Mouse (Mus musculus): ENCODE results near the gene Gmeb2.

Gmeb2 gene

GRCm38 (mm10) chr2:181274639-181275038 lies 13.2 kb downstream of the Gmeb2 start:
- DNase-seq (ENCODE audit: low read depth, low spot score) = no peak

DNA sequence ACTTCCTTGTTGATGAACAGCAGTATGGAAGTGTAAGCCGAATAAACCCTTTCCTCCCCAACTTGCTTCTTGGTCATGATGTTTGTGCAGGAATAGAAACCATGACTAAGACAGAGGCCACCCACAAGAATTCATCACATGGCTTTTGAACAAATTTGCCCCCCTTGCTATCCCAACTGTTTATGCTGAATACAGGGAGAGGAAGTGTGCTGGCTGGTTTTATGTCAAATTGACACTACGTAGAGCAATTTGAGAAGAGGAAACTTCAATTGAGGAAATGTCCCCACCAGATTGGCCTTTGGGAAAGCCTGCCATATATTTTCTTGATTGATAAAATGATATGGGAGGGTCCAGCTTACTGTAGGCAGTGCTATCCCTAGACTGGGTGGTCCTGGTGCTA lies 14.0 kb downstream of the Gmeb2 start:
- no peak for DNase-seq (ENCODE audit: low read depth, low spot score)

- DNase-seq (ENCODE audit: low read depth, low spot score) = no peak
These were observed 15.7 kb downstream of the Gmeb2 start for GRCm38 (mm10) chr2:181272092-181272491.

DNA sequence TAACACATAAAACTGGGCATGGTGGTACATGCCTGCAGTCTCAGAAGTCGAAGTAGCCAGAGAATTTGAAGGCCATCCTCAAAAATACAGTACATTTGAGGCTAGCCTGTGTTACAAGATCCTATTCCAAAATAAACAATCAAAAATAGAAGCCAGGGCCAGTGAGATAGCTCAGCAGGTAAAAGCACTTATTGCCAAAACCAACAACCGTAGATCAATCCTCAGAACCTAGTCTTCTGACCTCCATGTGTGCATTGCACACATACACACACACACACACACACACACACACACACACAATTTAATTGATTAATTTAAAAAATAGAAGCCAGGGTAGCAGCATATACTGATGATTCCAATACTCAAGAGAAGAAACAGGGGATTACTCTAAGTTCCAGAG lies 21.0 kb downstream of the Gmeb2 start:
- DNase-seq (ENCODE audit: low read depth, low spot score) = no peak

GRCm38 (mm10) chr2:181253248-181253647 lies 34.6 kb downstream of the Gmeb2 start:
- DNase-seq (ENCODE audit: low read depth, low spot score) = no peak

DNA sequence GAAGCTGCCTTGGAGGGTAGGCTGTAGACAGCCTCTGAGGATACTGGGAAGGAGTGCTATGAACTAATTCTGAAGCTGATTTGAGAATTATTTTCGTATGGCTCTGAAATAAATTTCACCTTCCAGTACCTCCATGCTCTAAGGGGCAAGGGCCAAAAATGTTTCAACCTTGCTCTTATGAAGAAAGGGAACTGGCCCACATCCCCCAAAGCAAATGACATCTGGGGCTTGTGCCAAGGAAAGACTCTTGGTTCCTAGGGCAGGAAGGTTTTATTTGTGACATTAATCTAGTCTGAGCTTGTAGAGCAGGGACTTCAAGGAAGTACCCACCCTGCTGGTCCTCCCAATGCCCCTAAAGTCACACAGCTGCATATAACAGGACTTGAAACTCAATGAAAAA lies 36.0 kb downstream of the Gmeb2 start:
- DNase-seq (ENCODE audit: low read depth, low spot score) = no peak

DNA sequence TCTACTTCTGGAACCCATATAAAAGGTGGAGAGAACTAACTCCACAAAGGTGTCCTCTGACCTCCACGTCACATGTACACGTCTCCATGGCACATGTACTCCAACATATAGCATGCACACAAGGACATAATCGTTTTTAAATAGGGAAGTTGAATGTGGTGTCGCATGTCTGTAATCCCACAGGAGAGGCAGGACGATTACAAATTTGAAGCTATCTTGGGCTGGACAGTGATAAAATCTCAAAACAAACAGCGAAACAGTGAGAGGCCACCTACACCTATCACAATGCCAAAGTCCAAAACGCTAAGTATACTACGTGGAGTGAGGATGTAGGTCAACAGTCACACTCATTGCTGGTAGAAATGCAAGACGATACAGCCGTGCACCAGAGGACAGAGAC lies 38.6 kb downstream of the Gmeb2 start:
- DNase-seq (ENCODE audit: low read depth, low spot score) = no peak

- no peak for DNase-seq (ENCODE audit: low read depth, low spot score)
These were observed 42.8 kb downstream of the Gmeb2 start for GRCm38 (mm10) chr2:181245031-181245430.

- no peak for DNase-seq (ENCODE audit: low read depth, low spot score)
These were observed 44.0 kb downstream of the Gmeb2 start for GRCm38 (mm10) chr2:181243706-181244394.

DNA sequence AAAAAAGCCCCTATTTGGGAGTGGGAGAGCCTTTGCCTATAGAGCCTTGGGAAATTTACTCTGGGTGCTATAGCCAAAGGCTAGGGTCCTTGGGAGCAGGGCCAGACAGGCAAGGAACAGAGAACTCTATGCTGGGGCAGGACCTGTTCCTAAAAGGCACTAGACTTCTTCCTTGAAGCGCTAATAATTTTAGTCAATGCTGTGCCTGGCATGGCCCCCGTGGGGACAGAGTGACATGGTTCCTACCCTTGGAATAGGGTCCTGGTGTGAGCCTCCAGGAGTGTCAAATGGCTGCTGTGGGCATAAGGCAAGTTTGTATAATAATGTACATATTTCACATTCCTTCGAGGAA lies 45.5 kb downstream of the Gmeb2 start:
- DNase-seq (ENCODE audit: low read depth, low spot score) = no peak

- no peak for DNase-seq (ENCODE audit: low read depth, low spot score)
These were observed 46.1 kb downstream of the Gmeb2 start, which contains the start of gene Helz2 for GRCm38 (mm10) chr2:181241602-181242313. Gene Helz2, minus strand, starts transcription at chr2:181242027.

- no peak for DNase-seq (ENCODE audit: low read depth, low spot score)
These were observed 46.9 kb downstream of the Gmeb2 start for GRCm38 (mm10) chr2:181240806-181241440.

DNA sequence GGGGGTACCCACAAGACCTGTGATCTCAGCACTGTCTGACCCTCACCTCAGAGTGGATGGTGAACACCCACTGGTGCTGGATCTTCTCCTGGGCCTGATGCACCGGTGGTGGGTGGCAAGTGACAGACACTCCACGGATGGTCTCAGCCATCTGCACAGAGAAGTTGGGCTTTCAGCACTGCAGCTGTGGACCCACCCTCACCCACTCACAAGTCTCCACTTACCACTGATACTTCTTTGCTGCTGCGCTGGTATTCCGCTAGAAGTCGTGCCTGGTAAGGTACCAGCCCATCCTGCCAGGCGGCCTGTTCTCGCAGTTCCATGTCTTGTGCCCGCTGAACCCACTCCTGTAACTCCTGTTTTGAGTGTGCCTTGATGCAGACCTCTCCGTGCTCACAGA lies 48.6 kb downstream of the Gmeb2 start:
- DNase-seq (ENCODE audit: low read depth, low spot score) = no peak

- DNase-seq (ENCODE audit: low read depth, low spot score) = no peak
These were observed 49.0 kb downstream of the Gmeb2 start for GRCm38 (mm10) chr2:181238861-181239260.

- DNase-seq (ENCODE audit: low read depth, low spot score) = no peak
These were observed 49.7 kb downstream of the Gmeb2 start for GRCm38 (mm10) chr2:181238091-181238610.

- no peak for DNase-seq (ENCODE audit: low read depth, low spot score)
These were observed 50.4 kb downstream of the Gmeb2 start for GRCm38 (mm10) chr2:181237251-181238014.

DNA sequence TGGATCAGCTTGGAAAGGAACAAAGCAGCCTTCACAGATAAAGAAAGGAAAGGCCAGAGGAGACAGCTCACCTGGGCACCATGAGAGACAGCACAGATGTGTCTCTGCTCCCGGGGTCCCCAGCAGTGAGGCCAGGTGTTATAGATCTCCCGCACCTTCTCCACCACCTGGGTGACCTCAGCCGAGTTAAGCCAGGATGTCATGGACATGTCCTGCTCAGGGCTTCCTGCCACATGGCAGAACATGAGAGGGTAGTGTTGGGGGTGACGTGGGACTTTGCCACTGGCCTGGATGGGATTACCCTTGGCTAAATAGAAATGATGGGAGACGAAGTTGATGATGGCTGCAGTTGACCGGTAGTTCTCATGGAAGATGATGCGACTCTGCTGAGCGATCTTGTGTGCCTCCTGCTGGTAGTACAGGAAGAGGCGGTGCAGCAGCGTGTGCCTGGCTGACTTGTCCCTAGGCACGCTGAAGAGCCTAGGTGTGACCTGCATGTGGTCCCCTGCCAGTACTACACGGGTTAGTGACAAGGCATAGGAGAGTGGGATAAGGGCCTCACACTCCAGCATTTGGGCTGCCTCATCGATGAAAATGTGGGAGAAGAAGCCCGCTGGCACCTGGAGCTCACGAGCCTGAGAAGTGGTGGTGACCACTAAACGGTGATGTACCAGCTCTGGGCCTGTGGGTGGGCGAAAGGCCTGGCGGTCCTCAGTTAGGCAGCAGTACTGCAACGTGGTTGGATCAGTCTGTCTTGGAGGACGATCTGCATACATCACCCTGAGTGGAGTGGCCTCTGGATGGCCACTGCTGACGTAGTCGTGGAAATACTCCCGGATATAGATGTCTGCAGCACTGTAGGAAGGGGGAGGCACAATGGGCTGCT lies 51.9 kb downstream of the Gmeb2 start:
- DNase-seq (ENCODE audit: low read depth, low spot score) = no peak

GRCm38 (mm10) chr2:181234680-181235079 lies 53.2 kb downstream of the Gmeb2 start:
- no peak for DNase-seq (ENCODE audit: low read depth, low spot score)

- no peak for DNase-seq (ENCODE audit: low read depth, low spot score)
These were observed 54.4 kb downstream of the Gmeb2 start for GRCm38 (mm10) chr2:181233443-181233842.

- DNase-seq (ENCODE audit: low read depth, low spot score) = no peak
These were observed 56.7 kb downstream of the Gmeb2 start for GRCm38 (mm10) chr2:181231171-181231570.

DNA sequence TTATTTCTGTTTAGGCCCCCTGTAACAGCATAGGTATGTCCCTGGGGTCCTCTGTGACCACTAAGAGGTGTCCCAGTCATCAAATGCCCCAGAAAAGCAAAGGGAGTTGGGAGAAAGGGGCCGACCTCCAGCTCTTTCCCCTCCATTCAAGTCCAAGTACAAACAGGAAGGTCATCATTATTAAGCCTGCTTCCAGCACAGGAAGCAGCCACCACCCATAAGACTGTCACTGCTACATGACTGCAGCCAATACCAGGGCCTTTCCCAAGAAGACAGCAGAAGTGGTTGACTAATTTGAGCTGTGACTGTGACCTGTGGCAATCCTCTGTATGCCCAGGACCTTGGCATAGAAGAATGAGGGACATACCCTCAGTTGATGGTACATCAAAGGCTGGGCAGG lies 59.5 kb downstream of the Gmeb2 start:
- no peak for DNase-seq (ENCODE audit: low read depth, low spot score)
